Mouse (Mus musculus): Measurements from ENCODE around the gene Gria1. TPM values are rescaled to one million over a fixed set of nuclear protein-coding genes. Genes with fewer than 3 reads are reported as not detected.

The Gria1 gene
- polyA plus RNA-seq, 1 experiment: 0.04 TPM

DNA sequence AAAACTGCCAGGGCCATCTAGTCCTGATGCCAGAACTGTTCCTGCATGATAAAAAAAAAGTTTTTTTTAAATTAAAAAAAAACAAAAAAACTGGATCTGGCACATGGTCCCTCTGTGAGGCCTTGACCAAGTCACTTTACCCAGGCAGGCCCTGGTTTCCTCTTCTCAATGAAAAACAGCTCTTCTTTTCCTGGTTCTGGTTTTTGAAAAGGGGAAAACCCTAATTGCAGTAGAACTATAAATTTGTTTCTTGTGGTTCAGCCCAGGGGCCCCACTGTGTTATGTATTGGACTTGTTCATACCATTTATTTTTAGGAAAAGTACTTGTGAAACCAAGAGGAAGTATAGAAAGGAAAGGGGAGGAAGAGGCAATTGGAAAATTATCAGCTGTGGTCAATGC is 232.6 kb downstream of the Gria1 start:
- Histone ChIP-seq H3ac (ENCODE audit: control insufficient read depth, insufficient read length) (no peak overlapping the region), H3K4me3 (no peak overlapping the region)
- TF ChIP-seq SRF (IDR thresholded peaks at IDR 0.05; ENCODE audit: control insufficient read depth, insufficient read length, low read depth) (no peak), MYOG (IDR thresholded peaks at IDR 0.05; ENCODE audit: control insufficient read depth in 1 of 3, insufficient read depth in 1 of 3, insufficient read length in 2 of 3, low read depth in 2 of 3) (no peak), TCF12 (IDR thresholded peaks at IDR 0.05; ENCODE audit: insufficient read depth, poor library complexity, severe bottlenecking) (no peak), MYOD1 (IDR thresholded peaks at IDR 0.05; ENCODE audit: control insufficient read depth in 1 of 3, insufficient read length in 2 of 3, low read depth in 2 of 3) (no peak), MAX (IDR thresholded peaks at IDR 0.05; ENCODE audit: low read depth) (no peak), CEBPB (IDR thresholded peaks at IDR 0.05; ENCODE audit: insufficient read depth, poor library complexity, severe bottlenecking) (no peak), USF1 (IDR thresholded peaks at IDR 0.05; ENCODE audit: low read depth) (no peak), POLR2AphosphoS2 (IDR thresholded peaks at IDR 0.05; ENCODE audit: insufficient read length, low read depth) (no peak), TCF3 (IDR thresholded peaks at IDR 0.05; ENCODE audit: insufficient read length, low read depth) (no peak), POLR2A (IDR thresholded peaks at IDR 0.05; ENCODE audit: insufficient read length, low read depth) (no peak), E2F4 (IDR thresholded peaks at IDR 0.05; ENCODE audit: insufficient read depth) (no peak), REST (IDR thresholded peaks at IDR 0.05; ENCODE audit: insufficient read depth, insufficient read length) (no peak)

DNA sequence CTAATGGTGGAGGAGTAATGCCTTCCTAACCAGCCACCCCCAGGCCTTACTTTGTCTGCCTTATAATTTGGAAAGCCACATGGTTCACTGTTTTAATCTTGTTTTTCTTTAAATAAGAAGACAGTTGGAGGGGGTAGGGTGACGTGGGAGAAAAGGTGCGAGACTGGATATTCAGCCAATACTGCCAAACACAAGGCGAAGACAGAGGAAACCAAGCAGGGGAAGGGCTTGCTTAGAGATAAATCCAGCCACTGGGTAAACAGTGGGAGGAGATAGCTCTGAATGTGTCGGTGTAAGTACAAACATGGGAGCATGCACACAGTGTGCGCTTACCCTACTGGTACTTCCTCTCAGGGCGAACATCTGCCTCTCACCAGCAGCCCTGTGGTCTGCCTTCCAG is 233.4 kb downstream of the Gria1 start:
- no peaks in the 10 kb centered on the region for H3K36me3 ChIP-seq (ENCODE audit: control insufficient read depth, insufficient read depth)
- no peaks in the 10 kb centered on the region for H3K79me2 ChIP-seq (ENCODE audit: control insufficient read depth, insufficient read depth)
- H3K27me3 ChIP-seq (ENCODE audit: control insufficient read depth, insufficient read depth, insufficient read length): no peaks in the 10 kb centered on the region
- no peak overlapping the region for H3ac ChIP-seq (ENCODE audit: control insufficient read depth, insufficient read length)
- TF ChIP-seq TCF3 (IDR thresholded peaks at IDR 0.05; ENCODE audit: insufficient read length, low read depth): no peak
- TF ChIP-seq MYOD1 (IDR thresholded peaks at IDR 0.05; ENCODE audit: control insufficient read depth in 1 of 3, insufficient read length in 2 of 3, low read depth in 2 of 3): no peak
- TF ChIP-seq POLR2AphosphoS2 (IDR thresholded peaks at IDR 0.05; ENCODE audit: insufficient read length, low read depth): no peak
- no peak for TF ChIP-seq CEBPB (IDR thresholded peaks at IDR 0.05; ENCODE audit: insufficient read depth, poor library complexity, severe bottlenecking)
- TF ChIP-seq SRF (IDR thresholded peaks at IDR 0.05; ENCODE audit: control insufficient read depth, insufficient read length, low read depth): no peak
- no peak for TF ChIP-seq MYOG (IDR thresholded peaks at IDR 0.05; ENCODE audit: control insufficient read depth in 1 of 3, insufficient read depth in 1 of 3, insufficient read length in 2 of 3, low read depth in 2 of 3)
- TF ChIP-seq MAX (IDR thresholded peaks at IDR 0.05; ENCODE audit: low read depth): no peak
- TF ChIP-seq E2F4 (IDR thresholded peaks at IDR 0.05; ENCODE audit: insufficient read depth): no peak
- TF ChIP-seq USF1 (IDR thresholded peaks at IDR 0.05; ENCODE audit: low read depth): no peak
- no peak for TF ChIP-seq POLR2A (IDR thresholded peaks at IDR 0.05; ENCODE audit: insufficient read length, low read depth)
- no peak for TF ChIP-seq TCF12 (IDR thresholded peaks at IDR 0.05; ENCODE audit: insufficient read depth, poor library complexity, severe bottlenecking)
- no peak for TF ChIP-seq REST (IDR thresholded peaks at IDR 0.05; ENCODE audit: insufficient read depth, insufficient read length)
- no peak overlapping the region for H3K4me3 ChIP-seq
- H3K4me2 ChIP-seq (ENCODE audit: low read depth): no peak overlapping the region

More for the DNA sequence above, 232.6 kb downstream of the Gria1 start:
- no peak overlapping the region for H3K4me2 ChIP-seq (ENCODE audit: low read depth)
- H3K36me3 ChIP-seq (ENCODE audit: control insufficient read depth, insufficient read depth): no peaks in the 10 kb centered on the region
- no peaks in the 10 kb centered on the region for H3K79me2 ChIP-seq (ENCODE audit: control insufficient read depth, insufficient read depth)
- H3K27me3 ChIP-seq (ENCODE audit: control insufficient read depth, insufficient read depth, insufficient read length): no peaks in the 10 kb centered on the region

DNA sequence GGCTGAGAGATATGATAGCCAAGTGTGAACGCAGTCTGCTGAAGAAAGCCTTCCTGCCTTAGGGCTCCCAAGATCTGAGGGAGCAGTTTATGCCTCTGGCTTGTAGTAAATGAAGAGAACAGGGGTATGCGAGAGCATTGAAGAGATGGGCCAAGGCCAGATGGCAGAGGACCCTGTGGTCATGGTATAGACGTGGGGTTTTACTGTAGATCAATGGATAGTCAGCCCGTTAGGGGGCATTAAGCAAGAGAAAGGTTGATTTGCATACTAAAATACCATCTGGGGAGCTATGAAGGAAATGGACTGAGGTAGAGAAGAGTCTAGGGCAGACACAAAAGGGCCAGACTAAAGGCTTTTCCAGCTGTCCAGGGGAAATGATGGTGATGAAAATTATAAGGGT is 237.7 kb downstream of the Gria1 start:
- Histone ChIP-seq H3K4me2 (ENCODE audit: low read depth) (no peak overlapping the region), H3K79me2 (ENCODE audit: control insufficient read depth, insufficient read depth) (no peaks in the 10 kb centered on the region), H3ac (ENCODE audit: control insufficient read depth, insufficient read length) (no peak overlapping the region), H3K27me3 (ENCODE audit: control insufficient read depth, insufficient read depth, insufficient read length) (no peaks in the 10 kb centered on the region), H3K4me3 (no peak overlapping the region), H3K36me3 (ENCODE audit: control insufficient read depth, insufficient read depth) (no peaks in the 10 kb centered on the region)
- TF ChIP-seq POLR2AphosphoS2 (IDR thresholded peaks at IDR 0.05; ENCODE audit: insufficient read length, low read depth) (no peak), MYOD1 (IDR thresholded peaks at IDR 0.05; ENCODE audit: control insufficient read depth in 1 of 3, insufficient read length in 2 of 3, low read depth in 2 of 3) (no peak), MAX (IDR thresholded peaks at IDR 0.05; ENCODE audit: low read depth) (no peak), SRF (IDR thresholded peaks at IDR 0.05; ENCODE audit: control insufficient read depth, insufficient read length, low read depth) (no peak), REST (IDR thresholded peaks at IDR 0.05; ENCODE audit: insufficient read depth, insufficient read length) (no peak), TCF12 (IDR thresholded peaks at IDR 0.05; ENCODE audit: insufficient read depth, poor library complexity, severe bottlenecking) (no peak), TCF3 (IDR thresholded peaks at IDR 0.05; ENCODE audit: insufficient read length, low read depth) (no peak)

- no peaks in the 10 kb centered on the region for H3K27me3 ChIP-seq (ENCODE audit: control insufficient read depth, insufficient read depth, insufficient read length)
- TF ChIP-seq TCF3 (IDR thresholded peaks at IDR 0.05; ENCODE audit: insufficient read length, low read depth): no peak
- TF ChIP-seq REST (IDR thresholded peaks at IDR 0.05; ENCODE audit: insufficient read depth, insufficient read length): no peak
- no peak for TF ChIP-seq USF1 (IDR thresholded peaks at IDR 0.05; ENCODE audit: low read depth)
- TF ChIP-seq CEBPB (IDR thresholded peaks at IDR 0.05; ENCODE audit: insufficient read depth, poor library complexity, severe bottlenecking): no peak
- TF ChIP-seq MYOD1 (IDR thresholded peaks at IDR 0.05; ENCODE audit: control insufficient read depth in 1 of 3, insufficient read length in 2 of 3, low read depth in 2 of 3): no peak
- no peak for TF ChIP-seq TCF12 (IDR thresholded peaks at IDR 0.05; ENCODE audit: insufficient read depth, poor library complexity, severe bottlenecking)
- no peak for TF ChIP-seq MYOG (IDR thresholded peaks at IDR 0.05; ENCODE audit: control insufficient read depth in 1 of 3, insufficient read depth in 1 of 3, insufficient read length in 2 of 3, low read depth in 2 of 3)
- TF ChIP-seq POLR2A (IDR thresholded peaks at IDR 0.05; ENCODE audit: insufficient read length, low read depth): no peak
- TF ChIP-seq E2F4 (IDR thresholded peaks at IDR 0.05; ENCODE audit: insufficient read depth): no peak
- TF ChIP-seq SRF (IDR thresholded peaks at IDR 0.05; ENCODE audit: control insufficient read depth, insufficient read length, low read depth): no peak
- no peak for TF ChIP-seq MAX (IDR thresholded peaks at IDR 0.05; ENCODE audit: low read depth)
- no peak for TF ChIP-seq POLR2AphosphoS2 (IDR thresholded peaks at IDR 0.05; ENCODE audit: insufficient read length, low read depth)
- no peak overlapping the region for H3K4me2 ChIP-seq (ENCODE audit: low read depth)
- H3K79me2 ChIP-seq (ENCODE audit: control insufficient read depth, insufficient read depth): no peaks in the 10 kb centered on the region
- H3K36me3 ChIP-seq (ENCODE audit: control insufficient read depth, insufficient read depth): no peaks in the 10 kb centered on the region
- no peak overlapping the region for H3ac ChIP-seq (ENCODE audit: control insufficient read depth, insufficient read length)
- no peak overlapping the region for H3K4me3 ChIP-seq
Measured at GRCm38 (mm10) chr11:57250129-57250528, 238.9 kb downstream of the Gria1 start.
